Mouse (Mus musculus): ENCODE data around the gene Hcn1.

GRCm38 (mm10) chr13:117619544-117619943 is 17.4 kb downstream of the Hcn1 start:
- TF ChIP-seq CTCF (IDR thresholded peaks at IDR 0.05; ENCODE audit: borderline replicate concordance, insufficient read depth, low read depth, low read length): no peak
- no peak for TF ChIP-seq POLR2A (IDR thresholded peaks at IDR 0.05; ENCODE audit: borderline replicate concordance, insufficient read depth, low read length)
